Mouse (Mus musculus) heart, adult 9 months (tissue): Measurements from ENCODE around the gene Fnbp1l.

ENCODE experiments used
- DNase-seq, 2 experiments: peaks; one replicate each; pipeline ENCODE4 v3.0.0; 2022; ENCODE audit warnings: low spot score in 2 of 2

Gene Fnbp1l

DNA sequence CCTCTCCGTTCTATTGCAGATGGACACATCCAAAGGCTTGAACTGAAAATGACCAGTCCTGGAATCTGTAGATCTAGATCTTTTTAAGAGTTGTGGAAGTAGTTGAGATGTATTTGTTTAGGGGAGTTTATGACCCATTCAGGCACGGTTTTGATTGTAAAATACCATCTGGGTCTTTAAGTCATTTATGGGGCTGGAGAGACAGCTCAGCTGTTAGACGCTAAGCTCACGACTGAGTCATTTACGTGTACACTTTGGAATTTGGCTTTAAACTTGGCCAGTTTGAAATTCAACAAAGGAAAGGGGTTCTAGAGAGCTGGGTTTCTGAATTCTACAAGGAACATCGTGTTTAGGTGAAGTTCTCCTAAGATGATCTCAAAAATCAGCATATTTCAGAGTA, 124.8 kb downstream of the Fnbp1l start:
- no peak for DNase-seq

DNA sequence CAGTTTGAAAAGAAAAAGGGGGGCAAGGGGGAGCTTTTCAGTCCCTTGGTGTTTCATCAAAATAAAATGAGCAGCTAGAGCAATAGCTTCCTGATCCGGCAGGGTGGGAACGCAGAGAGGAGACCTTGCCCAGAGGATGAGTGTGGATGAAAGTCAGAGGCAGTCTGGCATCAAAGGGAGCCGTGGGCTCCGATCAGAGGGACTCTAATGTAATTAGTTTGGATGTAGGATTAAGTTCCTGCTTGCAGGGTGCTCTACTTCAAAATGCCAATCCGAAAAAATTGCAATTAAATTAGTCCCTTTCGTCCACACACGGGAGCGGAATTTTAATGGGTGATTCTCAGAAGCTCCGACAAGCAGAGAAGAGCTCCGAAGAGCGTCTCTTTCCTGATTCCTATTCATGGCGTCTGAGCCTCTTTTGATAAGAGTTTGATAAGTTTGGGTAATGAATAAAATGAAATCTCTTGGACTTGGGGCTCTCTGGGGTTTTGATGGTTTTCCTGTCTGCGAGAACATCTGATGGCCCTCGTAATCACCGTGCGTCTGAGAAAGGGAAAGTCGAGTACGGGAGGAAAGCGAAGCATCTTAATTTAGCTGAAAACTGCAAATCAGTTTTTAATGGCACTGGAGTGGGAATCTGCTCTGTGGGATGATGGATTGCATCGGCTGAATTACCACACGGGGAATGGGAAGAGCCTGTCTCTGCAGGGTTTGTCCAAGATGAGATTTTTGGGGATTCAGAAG, 126.5 kb downstream of the Fnbp1l start:
- no peak for DNase-seq

DNA sequence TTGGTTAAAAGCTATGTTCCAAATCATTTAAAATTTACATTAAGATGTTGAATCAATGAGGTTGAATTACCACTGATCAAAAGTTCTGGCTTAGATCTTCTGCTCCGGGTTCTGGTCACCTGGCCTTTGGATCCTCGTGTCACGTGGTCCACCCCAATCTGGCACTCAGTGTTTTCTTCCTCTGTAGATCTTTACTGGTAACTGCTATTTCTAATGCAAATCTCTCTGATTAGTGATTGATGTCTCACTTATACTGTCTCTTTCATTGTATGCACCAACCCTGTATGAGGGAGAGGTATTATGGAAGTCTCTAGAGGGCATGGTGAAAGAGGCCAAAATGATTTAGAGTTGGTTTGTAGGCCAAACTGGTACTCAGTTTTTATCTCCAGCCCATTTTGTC, 127.5 kb downstream of the Fnbp1l start:
- no peak for DNase-seq

DNA sequence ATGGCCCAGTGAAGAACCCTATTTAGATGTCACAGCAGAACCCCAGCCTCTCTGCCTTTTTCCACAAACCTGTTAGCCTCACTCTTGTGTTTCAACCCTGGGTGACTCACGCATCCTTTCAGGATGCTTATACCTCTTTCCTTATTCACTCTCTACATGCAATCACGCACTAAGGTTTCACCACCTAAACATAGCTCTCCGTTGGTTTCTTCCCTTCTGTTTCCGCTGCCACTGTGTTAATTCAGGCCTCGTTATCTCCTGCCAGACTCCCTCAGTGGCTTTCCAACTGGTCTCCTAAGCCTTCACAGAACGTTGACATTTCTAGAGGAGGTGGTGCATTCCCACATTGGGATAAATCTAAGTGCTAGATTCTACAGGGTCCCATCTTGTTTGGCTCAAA, 128.9 kb downstream of the Fnbp1l start:
- no peak for DNase-seq
